Mouse (Mus musculus): ENCODE measurements at regions not wholly inside any gene's neighbourhood (a gene's known extent, or its start where the extent isn't known, plus 50 kb on each side); places are given as distances from the start of the nearest gene placed in this dataset.

- DNase-seq (ENCODE audit: low read depth, low spot score): no peak
Measured at GRCm38 (mm10) chr13:101427426-101428221, 340.4 kb downstream of the Pik3r1 start.

GRCm38 (mm10) chr13:101426461-101426860, 341.6 kb downstream of the Pik3r1 start:
- no peak for DNase-seq (ENCODE audit: low read depth, low spot score)

- DNase-seq (ENCODE audit: low read depth, low spot score): no peak
Measured at GRCm38 (mm10) chr13:101422082-101422481, 345.9 kb downstream of the Pik3r1 start.

- DNase-seq (ENCODE audit: low read depth, low spot score): no peak
Measured at GRCm38 (mm10) chr13:101419457-101420025, 348.5 kb downstream of the Pik3r1 start.

GRCm38 (mm10) chr13:101418272-101418671, 349.7 kb downstream of the Pik3r1 start:
- no peak for DNase-seq (ENCODE audit: low read depth, low spot score)

- no peak for DNase-seq (ENCODE audit: low read depth, low spot score)
Measured at GRCm38 (mm10) chr13:101408885-101409284, 359.1 kb downstream of the Pik3r1 start.

- no peak for DNase-seq (ENCODE audit: low read depth, low spot score)
Measured at GRCm38 (mm10) chr13:101407633-101408032, 360.4 kb downstream of the Pik3r1 start.

- no peak for DNase-seq (ENCODE audit: low read depth, low spot score)
Measured at GRCm38 (mm10) chr13:101373581-101374189, 394.3 kb downstream of the Pik3r1 start.

- no peak for DNase-seq (ENCODE audit: low read depth, low spot score)
Measured at GRCm38 (mm10) chr13:101371906-101372305, 396.1 kb downstream of the Pik3r1 start.

- no peak for DNase-seq (ENCODE audit: low read depth, low spot score)
Measured at GRCm38 (mm10) chr13:101368170-101368569, 399.8 kb downstream of the Pik3r1 start.

GRCm38 (mm10) chr13:101355363-101355762, 412.7 kb downstream of the Pik3r1 start:
- no peak for DNase-seq (ENCODE audit: low read depth, low spot score)

GRCm38 (mm10) chr13:101351123-101351522, 416.9 kb downstream of the Pik3r1 start:
- no peak for DNase-seq (ENCODE audit: low read depth, low spot score)

GRCm38 (mm10) chr13:101349354-101349753, 418.7 kb downstream of the Pik3r1 start:
- DNase-seq (ENCODE audit: low read depth, low spot score): no peak

- DNase-seq (ENCODE audit: low read depth, low spot score): no peak
Measured at GRCm38 (mm10) chr13:101338280-101338872, 429.6 kb downstream of the Pik3r1 start.

- no peak for DNase-seq (ENCODE audit: low read depth, low spot score)
Measured at GRCm38 (mm10) chr13:101318621-101319020, 449.4 kb downstream of the Pik3r1 start.

GRCm38 (mm10) chr13:101316336-101316735, 451.7 kb downstream of the Pik3r1 start:
- no peak for DNase-seq (ENCODE audit: low read depth, low spot score)

GRCm38 (mm10) chr13:101314040-101314439, 454.0 kb downstream of the Pik3r1 start:
- no peak for DNase-seq (ENCODE audit: low read depth, low spot score)

GRCm38 (mm10) chr13:101311634-101312314, 456.2 kb downstream of the Pik3r1 start:
- no peak for DNase-seq (ENCODE audit: low read depth, low spot score)

GRCm38 (mm10) chr13:101308724-101309123, 459.3 kb downstream of the Pik3r1 start:
- no peak for DNase-seq (ENCODE audit: low read depth, low spot score)

- DNase-seq (ENCODE audit: low read depth, low spot score): no peak
Measured at GRCm38 (mm10) chr13:101305695-101306413, 462.2 kb downstream of the Pik3r1 start.

GRCm38 (mm10) chr13:101305063-101305462, 463.0 kb downstream of the Pik3r1 start:
- DNase-seq (ENCODE audit: low read depth, low spot score): no peak
